Mouse (Mus musculus) regulatory T cell (primary cell): ENCODE data around the gene Cfi.

ENCODE experiments used
- in situ Hi-C: fragments of 300-600 bp; cut with MboI, MseI; formaldehyde crosslinking; loops from one replicate; pipeline ENCODE4 v1.15.1; 2025; ENCODE audit warnings: high pct_unique_total_duplicates

Gene Cfi

GRCm38 (mm10) chr3:129835388-129835934 is at the start of gene Cfi:
TSS of gene Cfi (plus strand) at chr3:129835884.
- in situ Hi-C loops = loop anchor here (5.0 kb wide), 1 partner anchor 237 kb away; no protein-coding TSS in a partner anchor

- in situ Hi-C loops = no loop called here
These were observed 41.9 kb upstream of the Cfi start for GRCm38 (mm10) chr3:129793801-129794200.

- in situ Hi-C loops = no loop called here
These were observed 38.3 kb upstream of the Cfi start for GRCm38 (mm10) chr3:129797341-129797740.

- in situ Hi-C loops = no loop called here
These were observed 37.1 kb upstream of the Cfi start for GRCm38 (mm10) chr3:129798551-129798950.

- in situ Hi-C loops = no loop called here
These were observed 36.7 kb upstream of the Cfi start for GRCm38 (mm10) chr3:129799011-129799410.

- in situ Hi-C loops = no loop called here
These were observed 31.9 kb upstream of the Cfi start, which contains the start of gene Lrit3 for GRCm38 (mm10) chr3:129803765-129804164. TSS of gene Lrit3 (minus strand) at chr3:129804030.

- in situ Hi-C loops = no loop called here
These were observed 14.8 kb upstream of the Cfi start for GRCm38 (mm10) chr3:129820847-129821246.

GRCm38 (mm10) chr3:129821736-129822135 is 13.9 kb upstream of the Cfi start:
- in situ Hi-C loops = no loop called here

- in situ Hi-C loops = no loop called here
These were observed 13.4 kb upstream of the Cfi start, which contains the start of gene Rrh for GRCm38 (mm10) chr3:129822206-129822775. TSS of gene Rrh (minus strand) at chr3:129822587.

GRCm38 (mm10) chr3:129823293-129823692 is 12.4 kb upstream of the Cfi start:
- in situ Hi-C loops = no loop called here

- in situ Hi-C loops = no loop called here
These were observed 11.5 kb upstream of the Cfi start for GRCm38 (mm10) chr3:129824146-129824545.

GRCm38 (mm10) chr3:129824891-129825290 is 10.8 kb upstream of the Cfi start:
- in situ Hi-C loops = no loop called here

- in situ Hi-C loops = no loop called here
These were observed 9.0 kb upstream of the Cfi start for GRCm38 (mm10) chr3:129826691-129827090.

GRCm38 (mm10) chr3:129827691-129828090 is 8.0 kb upstream of the Cfi start:
- in situ Hi-C loops = no loop called here

- in situ Hi-C loops = no loop called here
These were observed 5.1 kb upstream of the Cfi start for GRCm38 (mm10) chr3:129830626-129831025.

GRCm38 (mm10) chr3:129831035-129831568 is 4.6 kb upstream of the Cfi start, which contains the start of gene Gar1:
TSS of gene Gar1 (minus strand) at chr3:129831396.
- in situ Hi-C loops = no loop called here

GRCm38 (mm10) chr3:129836051-129836697 is 490 bp downstream of the Cfi start:
- in situ Hi-C loops = loop anchor here (5.0 kb wide), 1 partner anchor 236 kb away; no protein-coding TSS in a partner anchor

GRCm38 (mm10) chr3:129836965-129837364 is 1.3 kb downstream of the Cfi start:
- in situ Hi-C loops = loop anchor here (5.0 kb wide), 1 partner anchor 235 kb away; no protein-coding TSS in a partner anchor

GRCm38 (mm10) chr3:129838017-129838416 is 2.3 kb downstream of the Cfi start:
- in situ Hi-C loops = loop anchor here (5.0 kb wide), 1 partner anchor 234 kb away; no protein-coding TSS in a partner anchor

GRCm38 (mm10) chr3:129845868-129846267 is 10.2 kb downstream of the Cfi start:
- in situ Hi-C loops = no loop called here

- in situ Hi-C loops = no loop called here
These were observed 11.2 kb downstream of the Cfi start for GRCm38 (mm10) chr3:129846846-129847245.

GRCm38 (mm10) chr3:129862592-129862991 is 26.9 kb downstream of the Cfi start:
- in situ Hi-C loops = loop anchor here (25.0 kb wide), 1 partner anchor 825 kb away; no protein-coding TSS in a partner anchor
